Comparison of ENCODE assay signal across 10 mouse cellular contexts in the genomic region with DNA sequence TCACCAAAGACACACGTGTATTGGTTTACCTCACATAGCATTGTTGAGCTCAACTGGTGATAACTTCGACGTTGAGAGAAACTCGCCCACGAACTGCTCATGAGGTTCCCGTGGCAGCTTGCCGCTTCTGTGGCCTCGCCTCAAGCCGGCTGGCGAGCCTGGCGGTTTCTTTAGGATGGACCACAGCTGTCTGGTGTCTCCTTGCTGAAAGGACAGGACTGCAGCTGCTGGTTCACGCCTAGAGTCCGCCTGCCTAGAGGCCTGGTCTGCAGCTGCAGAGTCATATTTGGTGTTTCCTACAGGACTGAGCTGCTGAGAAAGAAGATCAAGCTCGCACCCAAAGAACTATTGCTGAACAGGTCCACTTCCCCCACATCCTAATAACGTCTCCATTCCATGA. TPM values are rescaled to one million over a fixed set of nuclear protein-coding genes. Genes with fewer than 3 reads are reported as not detected.
DNase-seq lines count a peak whose midpoint lies in the region.
"Had no signal": no experiment of that assay in that cellular context is flagged by ENCODE, and none has a peak within 500 bp of the region (broad histone marks: within the 10 kb centered on the region; RNA-seq: fewer than 3 reads in every experiment).

No protein-coding gene starts in this region.

- peak; percentile 47 to 60 for DNase-seq in kidney, postnatal 4 days
- DNase-seq in kidney, adult 9 months, result no peak
- peak; percentile 46 for DNase-seq in urinary bladder, postnatal 14 days (ENCODE audit: low spot score)
- DNase-seq in urinary bladder, adult 2 months (ENCODE audit: low spot score), result no peak
- DNase-seq in heart, postnatal 4 days, result peak; percentile 67
- no peak for DNase-seq in spleen, postnatal 36 days (ENCODE audit: low spot score in 2 of 2)
- no peak for DNase-seq in adipocyte (ENCODE audit: low spot score)
- DNase-seq: adrenal gland, adult 8-10 months; cerebellum, adult 9-10 months; right cerebral cortex, postnatal 25 days had no signal

RNA-seq across cellular contexts. Expression of a gene that starts 55.7 kb away (rescaled TPM):
- polyA plus RNA-seq in urinary bladder, adult 2 months (2012; rRNA removed), result 16.9 and 21.6 TPM in 2 replicates
- total RNA-seq in heart, postnatal 4 days (2021), result 10 to 100 TPM; 24.6 to 25.1 TPM

RNA-seq across cellular contexts. Expression of a gene that starts 55.8 kb away (rescaled TPM):
- 230 and 291 TPM in 2 replicates for polyA plus RNA-seq in urinary bladder, adult 2 months (2012; rRNA removed)
- 100 to 1,000 TPM; 236 to 264 TPM for total RNA-seq in heart, postnatal 4 days (2021)

Comparison
In these comparisons a context has a peak if more than half of its experiments do, and no peak if none do; other contexts are left out.
1. DNase-seq: peak in kidney, postnatal 4 days (2 of 2), urinary bladder, postnatal 14 days (single experiment) and heart, postnatal 4 days (single experiment); none in kidney, adult 9 months (single experiment), urinary bladder, adult 2 months (single experiment), spleen, postnatal 36 days (0 of 2) and adipocyte (single experiment).